Mouse (Mus musculus) heart, postnatal 4 days (tissue): ENCODE results near the gene Tbl1x. TPM values are rescaled to one million over a fixed set of nuclear protein-coding genes. Genes with fewer than 3 reads are reported as not detected.

Experiments used
- DNase-seq: peaks from one replicate; pipeline ENCODE4 v3.0.0; 2021
- total RNA-seq, 2 experiments: library from RNA; stranded (reverse); gene quantifications; 2 replicates each; pipeline ENCODE4 v1.2.3; 2021

The Tbl1x gene
- total RNA-seq, 2 experiments from 2014 or later, result 75.2 to 75.9 TPM

DNA sequence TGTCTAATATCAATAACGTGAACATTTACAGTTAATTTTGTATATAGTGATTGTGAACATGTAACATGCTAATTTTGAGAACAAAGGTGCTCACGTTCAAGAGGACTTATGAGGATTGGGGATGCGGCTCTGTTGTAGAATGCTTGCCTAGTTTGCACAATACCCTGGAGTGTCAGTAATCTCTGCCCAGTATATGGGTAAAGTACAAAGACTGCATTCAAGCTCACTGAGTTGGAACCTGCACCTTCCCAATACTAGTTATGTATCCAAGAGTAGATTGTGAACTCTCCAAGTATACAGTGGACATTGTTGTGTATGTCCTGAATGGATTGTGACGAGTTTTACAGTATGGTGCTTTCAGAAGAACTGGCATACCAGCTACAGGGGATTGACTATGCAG lies 33.7 kb downstream of the Tbl1x start:
- no peak for DNase-seq

- no peak for DNase-seq
Observed at GRCm38 (mm10) chrX:77545362-77546078, 34.7 kb downstream of the Tbl1x start.

DNA sequence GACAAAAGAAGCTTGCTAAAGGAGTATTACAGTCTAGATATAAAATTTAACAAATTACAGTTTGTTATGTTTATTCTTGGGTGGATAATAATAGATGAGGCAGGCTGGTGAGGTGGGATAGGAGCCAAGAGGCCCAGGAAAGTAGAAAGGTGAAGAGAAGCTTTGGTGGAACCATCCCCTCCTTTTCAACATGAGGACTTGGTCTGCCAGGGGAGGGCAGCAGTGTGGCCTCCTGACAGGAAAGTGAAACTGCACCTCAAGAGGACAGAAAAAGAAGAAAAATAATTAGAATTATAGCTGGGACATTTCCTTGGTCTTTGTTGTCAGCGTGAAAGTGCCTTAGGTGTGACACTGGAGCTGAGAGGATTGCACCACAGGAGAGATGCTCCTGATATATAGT lies 35.6 kb downstream of the Tbl1x start:
- no peak for DNase-seq

DNA sequence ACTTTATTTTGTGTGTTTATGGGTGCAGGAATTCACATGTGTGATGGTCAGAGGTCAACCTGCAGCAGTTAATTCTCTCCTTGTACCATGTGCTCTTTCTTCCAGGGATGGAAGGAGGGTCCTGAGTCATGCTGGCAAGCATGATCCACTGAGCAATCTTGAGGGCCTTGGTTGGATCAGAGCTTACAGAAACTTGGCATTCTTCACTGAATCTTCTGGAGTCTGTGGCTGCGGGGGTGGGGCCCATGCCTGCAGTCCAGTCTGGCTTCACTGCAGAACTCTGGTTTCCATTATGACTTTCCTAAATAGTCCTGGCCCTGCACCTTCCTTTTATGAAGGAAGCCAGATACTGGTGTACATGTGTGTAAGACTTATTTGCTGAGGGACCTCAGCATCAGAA lies 38.1 kb downstream of the Tbl1x start:
- peak; percentile 21 for DNase-seq

- no peak for DNase-seq
Observed at GRCm38 (mm10) chrX:77550388-77550787, 39.6 kb downstream of the Tbl1x start.

DNA sequence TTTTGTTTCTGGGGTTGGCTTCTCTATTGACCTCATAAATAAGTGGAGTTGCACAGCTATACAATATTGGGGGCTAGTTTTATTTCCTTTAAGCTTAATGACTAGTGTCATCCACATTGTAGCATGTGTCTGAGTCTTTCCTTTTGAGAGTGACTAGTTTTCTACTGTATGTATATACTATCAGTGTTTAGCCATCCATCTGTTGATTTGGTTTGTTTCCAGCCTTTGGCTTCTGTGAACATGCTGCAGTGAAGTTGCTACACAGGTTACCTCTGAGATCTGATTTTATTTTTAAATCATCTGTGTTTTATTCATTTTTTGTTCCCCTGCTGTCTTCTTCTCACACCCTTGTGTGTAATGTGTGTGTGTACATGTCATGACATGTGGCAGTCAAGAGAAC lies 40.5 kb downstream of the Tbl1x start:
- no peak for DNase-seq

- no peak for DNase-seq
Observed at GRCm38 (mm10) chrX:77552088-77552487, 41.3 kb downstream of the Tbl1x start.

DNA sequence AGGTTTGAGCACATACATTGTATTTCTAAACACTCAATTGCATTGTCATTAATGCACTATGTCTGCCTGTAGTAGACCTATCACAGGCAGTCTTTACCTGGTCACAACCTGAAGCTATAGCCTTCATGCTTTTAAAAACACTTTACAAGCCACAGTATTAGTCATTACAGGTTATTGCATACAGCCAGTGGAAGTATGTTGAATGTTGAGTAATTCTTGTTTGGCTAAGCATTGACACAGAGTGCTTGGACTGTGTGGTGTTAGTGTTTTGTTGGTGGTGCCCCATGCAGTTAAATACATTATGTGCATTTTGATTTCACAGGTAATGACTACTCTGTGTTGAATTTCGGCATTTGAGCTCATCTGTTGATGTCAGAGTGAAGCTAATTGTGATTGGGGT lies 45.2 kb downstream of the Tbl1x start:
- DNase-seq, result no peak

- DNase-seq, result peak; percentile 57
Observed at GRCm38 (mm10) chrX:77559199-77559881, 48.5 kb downstream of the Tbl1x start.

DNA sequence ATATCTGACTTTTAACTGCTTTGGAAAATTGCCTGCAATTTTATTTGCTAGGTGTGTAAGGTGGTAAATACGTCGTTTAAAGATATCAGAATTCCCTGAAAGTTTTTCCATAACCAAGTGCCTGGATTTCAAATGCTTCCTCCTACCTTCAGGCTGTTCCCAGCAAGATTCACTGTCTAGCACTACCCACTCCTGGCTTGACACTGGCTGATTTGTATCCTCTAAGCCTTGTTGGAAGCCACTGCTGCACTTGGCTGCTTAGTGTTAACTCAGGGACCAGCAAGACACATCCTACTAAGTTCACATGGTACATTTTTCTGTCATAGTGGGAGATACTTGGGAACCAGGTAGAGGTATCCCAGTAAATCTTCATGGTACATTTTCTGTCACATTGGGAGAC lies 52.8 kb downstream of the Tbl1x start:
- no peak for DNase-seq

DNA sequence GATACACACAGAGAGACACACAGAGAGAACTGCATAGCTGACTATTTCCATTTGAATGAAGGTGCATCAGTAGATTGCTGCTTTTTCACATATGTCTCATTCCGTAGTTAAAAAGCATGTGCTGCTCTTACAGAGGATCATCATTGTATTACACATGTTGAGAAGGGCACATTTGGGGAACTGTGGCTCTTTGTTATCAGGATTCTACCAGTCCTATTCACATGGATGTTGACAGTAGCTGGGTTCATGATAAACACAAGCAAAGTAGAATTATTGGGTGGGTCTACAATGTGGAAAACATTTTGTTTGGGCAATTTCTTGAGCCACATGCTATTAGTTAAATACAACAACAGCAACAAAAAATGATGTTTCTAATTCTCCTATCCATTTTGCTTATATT lies 55.9 kb downstream of the Tbl1x start:
- DNase-seq, result no peak

DNA sequence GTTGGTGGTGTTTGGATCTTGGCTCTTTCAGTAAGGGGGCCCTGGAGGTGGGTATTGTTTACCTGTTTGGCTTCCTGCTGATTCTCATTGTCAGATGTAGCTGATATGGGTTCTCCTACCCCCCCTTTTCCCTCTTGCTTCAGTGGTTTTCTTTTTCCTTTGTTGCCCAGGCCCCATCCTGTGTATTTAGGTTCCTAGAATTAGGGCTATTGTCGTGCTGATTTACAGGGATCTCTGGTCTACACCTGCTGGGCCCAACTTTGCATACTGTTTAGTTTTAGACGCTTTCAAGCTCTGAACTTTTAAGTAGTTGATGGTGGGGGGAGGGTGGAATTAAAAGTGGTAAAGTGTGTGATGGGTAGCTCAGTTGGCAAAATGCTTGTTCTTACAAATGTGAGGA lies 57.2 kb downstream of the Tbl1x start:
- no peak for DNase-seq

DNA sequence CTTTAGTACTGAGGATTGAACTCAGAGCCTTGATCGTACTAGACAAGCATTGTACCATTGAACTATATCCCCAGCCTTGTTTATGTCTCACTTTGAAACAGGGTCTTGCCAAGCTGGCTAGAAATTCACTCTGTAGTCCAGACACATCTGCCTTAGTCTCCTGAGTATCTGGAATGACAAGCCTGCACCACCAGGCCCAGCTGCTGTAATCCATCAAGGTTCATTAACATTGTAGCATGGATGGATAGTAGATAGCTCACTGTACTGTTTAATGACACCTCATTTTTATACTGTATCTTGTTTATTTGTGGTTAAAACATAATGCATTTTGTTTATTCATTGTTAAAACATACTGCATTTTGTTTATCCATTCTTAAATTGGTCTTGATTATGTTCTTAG lies 62.9 kb downstream of the Tbl1x start:
- DNase-seq, result no peak

DNA sequence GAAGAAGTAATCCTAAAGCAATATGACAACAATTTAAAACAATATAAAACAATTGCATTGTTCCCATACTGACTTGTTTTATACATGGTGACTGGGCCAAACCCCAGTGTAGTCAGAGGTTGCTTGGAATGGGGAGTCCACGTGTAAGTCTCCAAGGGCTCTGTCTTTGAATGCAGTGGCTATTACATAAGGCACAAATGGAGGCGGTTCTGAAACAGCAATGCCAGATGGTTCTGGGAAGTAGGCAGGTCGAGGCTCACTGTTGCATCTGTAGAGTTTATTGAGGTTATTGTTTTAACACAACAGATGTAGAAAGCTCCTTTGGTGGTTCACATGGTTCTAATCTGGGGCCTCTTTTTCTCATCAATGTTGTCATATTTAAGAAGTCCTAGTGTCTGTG lies 66.3 kb downstream of the Tbl1x start:
- DNase-seq, result no peak

GRCm38 (mm10) chrX:77578172-77578571 lies 67.4 kb downstream of the Tbl1x start:
- no peak for DNase-seq

DNA sequence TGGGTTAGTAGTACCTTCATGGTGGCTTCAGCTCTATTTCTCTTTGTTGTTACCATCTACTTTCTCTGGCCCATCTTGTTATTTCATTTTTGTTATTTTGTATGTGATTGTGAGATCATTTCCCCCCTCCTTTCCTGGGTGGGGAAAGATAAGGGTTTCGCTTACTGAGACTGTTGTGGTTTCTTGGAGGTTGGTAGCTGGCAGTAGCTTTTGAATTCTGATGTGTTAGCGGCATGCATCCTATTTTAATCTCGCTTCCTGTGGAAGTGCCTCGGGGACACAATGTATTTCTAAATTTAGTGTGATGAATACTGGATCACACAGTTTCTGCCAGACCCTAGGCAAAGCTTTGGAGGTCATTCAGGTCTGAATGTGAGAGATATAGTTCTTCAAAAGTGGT lies 69.2 kb downstream of the Tbl1x start:
- DNase-seq, result peak; percentile 18

GRCm38 (mm10) chrX:77585974-77586373 lies 75.2 kb downstream of the Tbl1x start:
- no peak for DNase-seq

DNA sequence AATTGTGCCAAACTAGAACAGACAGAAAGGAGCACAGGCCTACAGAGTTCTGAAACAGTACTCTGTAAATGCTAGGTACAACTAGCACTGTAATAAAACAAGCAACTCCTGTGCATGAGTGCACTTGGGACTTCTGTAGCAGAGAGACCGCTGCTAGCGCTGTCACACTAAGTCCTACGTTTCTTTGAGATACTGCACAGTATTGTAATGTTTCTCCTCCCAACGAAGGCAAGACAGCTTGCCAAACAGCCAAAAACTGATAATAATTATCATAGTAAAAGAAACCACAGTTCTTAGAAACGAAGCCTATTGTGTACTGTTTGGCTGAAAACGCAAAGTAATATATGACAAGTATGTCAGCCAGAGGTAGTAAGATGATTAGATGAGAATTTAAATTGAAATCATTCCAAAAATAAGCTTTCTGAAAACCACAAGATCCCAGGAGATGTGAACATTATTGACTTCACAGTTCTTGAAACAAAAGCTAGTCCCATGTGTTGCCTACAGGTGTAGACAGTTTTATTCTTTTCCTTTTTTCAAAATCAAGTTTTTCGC lies 83.9 kb downstream of the Tbl1x start:
- no peak for DNase-seq

DNA sequence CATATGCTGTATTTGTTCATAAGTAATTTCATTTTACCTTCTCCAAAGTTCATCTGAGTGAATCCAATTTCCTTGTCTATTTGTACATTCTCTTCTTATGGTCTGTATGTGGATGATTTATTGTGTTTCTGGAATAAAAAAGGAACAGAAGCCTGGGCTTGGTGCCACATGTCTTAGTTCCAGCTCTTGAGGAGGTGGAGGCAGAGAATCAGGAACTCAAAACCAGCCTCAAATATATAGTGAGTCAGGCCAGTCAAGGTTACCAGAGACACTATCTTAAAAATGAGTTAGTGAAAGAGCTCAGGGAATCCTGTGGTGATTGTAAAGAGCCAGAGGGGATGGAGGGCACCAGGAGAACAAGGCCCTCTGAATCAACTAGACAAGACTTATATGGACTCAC lies 86.9 kb downstream of the Tbl1x start:
- no peak for DNase-seq

GRCm38 (mm10) chrX:77598736-77599135 lies 87.9 kb downstream of the Tbl1x start:
- no peak for DNase-seq

DNA sequence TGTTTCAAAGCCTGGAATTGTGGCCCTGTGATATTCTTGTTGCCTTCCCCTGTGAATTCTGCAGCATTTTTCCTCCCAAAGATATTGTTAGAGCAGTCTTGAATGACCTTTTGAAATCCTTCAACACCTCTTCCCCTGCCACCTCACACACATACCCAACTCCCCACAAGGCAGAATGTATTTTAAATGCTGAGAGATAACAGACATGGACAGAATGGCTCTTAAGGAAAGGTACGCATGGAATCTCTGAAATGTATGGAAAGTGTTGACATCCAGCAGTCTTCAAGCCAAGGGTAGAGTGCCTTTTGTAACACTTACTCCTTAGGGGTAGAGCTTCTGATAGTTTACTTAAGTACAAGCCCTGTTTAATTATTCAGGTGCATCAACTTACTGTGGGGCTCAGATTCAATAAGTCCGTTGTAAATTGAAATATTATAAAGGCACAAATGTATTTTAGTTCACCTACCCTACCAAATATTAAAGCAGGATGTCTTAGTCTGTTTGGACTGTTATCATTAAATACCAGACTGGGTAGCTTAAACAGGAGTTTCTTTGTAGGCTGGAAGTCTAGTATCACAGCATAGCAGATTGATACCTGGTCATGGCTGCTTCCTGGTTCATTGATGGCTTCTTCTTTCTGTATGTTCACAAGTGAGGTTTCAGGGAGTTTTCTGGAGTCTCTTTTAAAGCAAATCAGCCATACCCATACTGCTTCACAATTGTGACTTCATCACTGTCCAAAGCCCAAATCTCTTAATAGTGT lies 92.9 kb downstream of the Tbl1x start:
- no peak for DNase-seq

DNA sequence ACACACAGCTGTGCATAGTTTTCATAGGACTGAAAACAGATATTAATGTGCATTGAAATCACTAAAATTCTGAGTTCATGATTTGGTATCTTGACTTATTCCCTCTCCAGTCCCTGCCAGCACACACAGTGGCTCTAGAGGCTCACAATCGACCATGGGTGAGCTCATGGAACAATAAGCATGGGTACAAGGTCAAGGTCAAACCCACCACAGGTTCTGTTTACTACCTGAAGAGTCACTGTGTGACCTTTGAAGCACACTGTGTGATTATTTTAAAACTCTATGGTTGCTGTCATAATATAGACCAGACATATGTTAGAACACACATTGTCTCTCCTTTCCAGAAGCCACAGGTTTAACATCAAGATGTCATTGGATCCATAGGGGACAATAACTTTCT lies 96.7 kb downstream of the Tbl1x start:
- DNase-seq, result no peak

- DNase-seq, result no peak
Observed at GRCm38 (mm10) chrX:77608947-77609703, 98.3 kb downstream of the Tbl1x start.
